Mouse (Mus musculus): ENCODE measurements around the gene Cpeb2.

Cpeb2 gene

GRCm38 (mm10) chr5:43324311-43324862 is 91.4 kb downstream of the Cpeb2 start:
- no peak for DNase-seq (ENCODE audit: low spot score in 2 of 2)

DNA sequence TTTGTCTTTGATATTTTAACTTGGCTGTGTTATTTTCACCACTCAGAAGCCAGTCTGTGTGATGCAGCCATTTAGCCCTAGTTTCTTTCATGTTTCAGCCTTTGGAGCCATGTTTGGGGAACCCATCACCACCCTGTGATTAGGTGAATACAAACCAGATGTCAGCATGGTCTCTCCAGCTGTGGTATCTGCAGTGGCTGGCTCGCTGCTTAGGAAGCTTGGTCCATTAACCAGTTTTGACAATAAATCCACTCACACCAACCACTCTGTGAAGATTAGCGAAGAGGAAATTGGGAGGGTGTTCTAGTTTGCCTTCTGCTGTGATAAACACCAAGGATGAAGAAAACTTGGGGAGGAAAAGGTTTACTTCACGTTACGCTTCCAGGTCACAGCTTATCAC is 92.6 kb downstream of the Cpeb2 start:
- DNase-seq (ENCODE audit: low spot score in 2 of 2) = no peak

- DNase-seq (ENCODE audit: low spot score in 2 of 2) = peak; percentile 52 to 60
Measured at GRCm38 (mm10) chr5:43328579-43328978, 95.6 kb downstream of the Cpeb2 start.

DNA sequence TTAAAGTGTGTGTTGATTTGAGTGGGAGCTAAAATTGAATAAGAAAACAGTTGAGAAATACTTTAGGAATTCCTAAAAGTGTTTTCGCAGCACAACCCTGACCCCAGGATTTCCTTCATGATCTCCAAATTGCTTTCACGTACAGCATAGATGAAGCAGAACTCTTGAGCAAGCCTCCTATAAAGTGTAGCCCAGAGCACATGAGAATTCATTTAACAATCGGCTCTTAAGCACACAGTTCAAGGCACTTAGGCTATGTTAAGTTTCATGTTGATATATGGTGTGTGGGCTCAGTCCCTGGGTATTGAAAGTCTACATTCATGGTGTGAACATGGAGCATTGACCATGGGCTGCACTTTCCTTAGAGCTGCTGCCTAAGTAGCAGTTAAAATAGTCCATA is 97.3 kb downstream of the Cpeb2 start:
- DNase-seq (ENCODE audit: low spot score in 2 of 2) = no peak

DNA sequence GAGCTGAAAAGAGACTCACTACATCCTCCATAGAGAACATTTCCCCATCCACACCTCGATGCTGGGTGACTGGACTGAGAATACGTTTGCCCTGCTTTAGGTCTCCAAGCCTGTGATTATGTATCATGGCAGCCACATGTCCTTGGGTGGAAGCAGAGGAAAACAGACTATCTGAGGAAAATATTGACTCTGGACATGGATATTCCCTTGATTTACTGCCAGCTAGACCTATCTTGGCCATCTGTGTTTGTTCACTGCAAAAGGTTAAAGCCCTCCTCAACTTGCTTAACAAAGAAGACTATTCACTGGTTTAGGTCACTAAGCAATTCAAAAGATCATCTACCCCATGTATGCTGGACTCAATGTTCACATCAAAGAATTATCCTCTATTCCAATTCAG is 101.5 kb downstream of the Cpeb2 start:
- DNase-seq (ENCODE audit: low spot score in 2 of 2) = no peak

- no peak for DNase-seq (ENCODE audit: low spot score in 2 of 2)
Measured at GRCm38 (mm10) chr5:43337212-43337611, 104.2 kb downstream of the Cpeb2 start.

GRCm38 (mm10) chr5:43338771-43339475 is 106.0 kb downstream of the Cpeb2 start:
- DNase-seq (ENCODE audit: low spot score in 2 of 2) = peak in 1 of 2 experiments; percentile 33

Data from right cerebral cortex, postnatal 10 days (tissue).